Mouse (Mus musculus) thymus, postnatal 25 days (tissue): ENCODE data around the gene Rnf7.

ENCODE experiments used
- DNase-seq: peaks from one replicate; pipeline ENCODE4 v3.0.0; 2022

The Rnf7 gene

DNA sequence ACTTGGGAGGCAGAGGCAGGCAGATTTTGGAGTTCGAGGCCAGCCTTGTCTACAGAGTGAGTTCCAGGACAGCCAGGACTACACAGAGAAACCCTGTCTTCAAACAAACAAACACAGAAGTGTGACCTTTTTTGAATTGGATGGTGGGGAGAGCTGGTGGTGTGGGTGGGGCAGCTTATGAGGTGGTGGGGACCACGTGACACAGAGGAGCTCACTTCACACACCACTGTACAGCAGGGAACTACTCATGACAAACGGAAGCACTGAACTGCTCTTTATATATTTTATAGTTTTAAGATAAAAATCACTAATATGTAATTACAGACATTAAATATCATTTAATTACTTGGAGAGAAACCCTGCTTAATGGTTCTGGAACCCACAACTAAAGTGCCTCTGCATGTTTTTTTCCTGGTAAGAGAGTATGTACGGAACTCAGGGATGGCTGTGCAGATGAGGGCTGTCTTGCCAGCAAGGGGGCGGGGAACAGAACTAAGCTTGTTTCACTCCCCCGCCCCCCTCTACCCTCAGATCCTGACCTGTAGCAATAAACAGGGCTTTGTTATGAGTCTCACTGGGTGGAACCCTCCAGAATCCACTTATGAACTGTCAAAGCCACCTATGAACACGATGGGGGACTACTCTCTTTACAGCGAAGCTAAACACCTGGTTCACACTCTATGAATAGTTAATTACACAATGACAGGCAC is 8.8 kb downstream of the Rnf7 start:
- DNase-seq = no peak

DNA sequence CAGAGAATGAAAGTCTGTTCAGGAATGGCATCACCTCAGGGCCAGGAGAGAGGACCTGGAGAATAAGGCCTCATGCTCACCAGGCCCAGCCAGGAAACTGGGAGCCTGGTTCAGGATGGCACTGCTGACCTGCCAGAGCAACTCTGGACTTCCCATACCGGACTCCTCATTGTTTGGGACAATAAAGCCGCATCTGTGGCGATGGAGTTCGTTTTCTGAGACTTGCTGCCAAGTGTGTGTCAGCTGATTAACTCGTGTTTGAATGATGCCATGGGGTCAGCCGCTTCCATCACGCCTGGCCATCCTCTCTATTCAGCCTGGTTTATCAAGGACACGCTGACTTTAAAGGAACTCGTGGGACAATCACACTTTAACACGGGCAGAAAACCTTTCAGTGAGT is 14.8 kb downstream of the Rnf7 start:
- no peak for DNase-seq

DNA sequence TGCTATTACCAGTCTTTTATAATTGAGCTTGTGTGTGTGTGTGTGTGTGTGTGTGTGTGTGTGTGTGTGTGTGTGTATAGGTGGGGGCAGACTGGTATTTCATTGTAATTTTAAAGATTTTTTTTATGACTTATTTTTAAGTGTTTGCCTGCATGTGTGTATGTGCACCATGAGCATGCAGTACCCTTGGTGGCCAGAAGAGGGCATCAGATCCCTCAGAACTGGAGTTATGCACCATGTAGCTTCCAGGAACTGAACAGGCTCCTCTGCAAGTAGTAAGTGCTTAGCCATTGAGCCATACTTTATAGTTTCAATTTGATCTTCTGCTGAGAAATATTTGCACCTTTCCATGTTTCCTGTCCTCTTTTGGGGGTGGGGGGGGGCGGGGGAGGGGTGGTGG is 16.9 kb downstream of the Rnf7 start:
- no peak for DNase-seq

DNA sequence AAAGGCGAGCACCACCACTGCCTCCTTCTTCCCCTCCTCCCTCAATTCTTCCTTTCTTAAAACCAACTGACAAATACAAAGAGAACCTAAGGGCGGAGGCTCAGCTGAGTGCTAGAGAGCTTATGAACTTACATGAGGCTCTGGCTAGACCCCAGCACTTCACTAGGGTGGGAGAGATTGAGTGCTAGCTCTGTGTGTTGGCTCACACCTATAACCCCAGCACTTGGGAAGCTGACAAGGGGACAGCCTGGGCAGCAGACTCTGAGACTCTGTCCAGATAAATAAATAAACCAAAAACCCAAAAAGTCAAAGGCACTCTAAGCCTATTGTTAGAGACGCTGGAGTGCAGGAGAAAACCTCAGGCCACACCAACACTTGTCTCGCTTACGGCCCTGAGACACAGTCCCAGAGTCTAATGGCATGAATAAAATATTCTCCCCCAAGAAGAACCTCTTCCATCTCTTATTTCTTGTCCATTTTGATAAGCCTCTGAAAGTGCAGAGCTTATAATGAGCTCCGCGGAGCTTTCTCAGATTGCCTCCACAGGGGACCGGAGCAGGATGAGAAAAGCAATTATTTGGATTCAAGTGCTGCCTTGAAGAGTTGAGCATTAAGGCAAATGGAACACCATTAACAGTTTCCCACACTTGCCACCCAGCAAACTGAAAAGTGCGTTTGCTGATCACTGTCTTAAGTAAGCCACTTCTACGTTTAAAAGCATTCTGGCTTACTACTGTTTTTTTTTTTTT is 18.2 kb downstream of the Rnf7 start:
- no peak for DNase-seq

DNA sequence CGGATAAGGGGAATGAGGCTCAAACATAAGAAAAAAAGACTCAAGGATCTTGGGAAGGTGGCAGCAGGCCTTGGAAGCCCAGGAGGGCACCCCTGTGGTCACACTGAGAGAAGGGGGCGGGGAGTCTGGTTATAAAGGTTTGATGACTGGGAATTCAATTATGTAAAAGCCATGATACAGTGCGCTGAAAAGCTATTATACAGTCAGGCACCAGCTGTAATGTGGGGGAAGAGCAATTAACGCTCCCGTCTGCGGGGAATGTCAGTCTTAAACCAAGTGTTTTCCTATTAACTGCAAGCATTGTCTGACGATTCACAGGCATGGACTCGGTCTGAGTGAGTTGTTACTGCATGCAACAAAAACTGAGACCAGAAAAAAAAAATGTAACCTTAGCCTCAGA is 22.9 kb downstream of the Rnf7 start:
- DNase-seq = no peak

DNA sequence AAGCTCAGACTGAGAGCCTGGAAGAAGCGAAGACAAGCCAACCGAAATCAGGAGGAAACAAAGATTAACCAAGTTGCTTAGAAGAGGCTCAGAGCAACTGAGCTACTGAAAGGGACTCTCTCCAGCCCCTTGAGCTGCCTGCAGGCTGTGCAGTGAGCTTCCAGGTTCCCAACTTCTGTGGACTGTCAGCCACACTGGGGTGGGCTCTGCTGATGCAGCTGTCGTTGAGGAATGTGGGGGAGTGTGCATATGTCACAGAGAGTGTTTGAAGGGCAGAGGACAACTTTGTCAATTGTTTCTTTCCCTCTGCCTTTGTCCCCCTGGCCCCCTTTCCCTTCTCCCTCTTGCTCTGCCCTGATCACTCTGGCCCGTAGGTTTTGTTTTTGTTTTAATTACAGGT is 25.5 kb downstream of the Rnf7 start:
- no peak for DNase-seq

DNA sequence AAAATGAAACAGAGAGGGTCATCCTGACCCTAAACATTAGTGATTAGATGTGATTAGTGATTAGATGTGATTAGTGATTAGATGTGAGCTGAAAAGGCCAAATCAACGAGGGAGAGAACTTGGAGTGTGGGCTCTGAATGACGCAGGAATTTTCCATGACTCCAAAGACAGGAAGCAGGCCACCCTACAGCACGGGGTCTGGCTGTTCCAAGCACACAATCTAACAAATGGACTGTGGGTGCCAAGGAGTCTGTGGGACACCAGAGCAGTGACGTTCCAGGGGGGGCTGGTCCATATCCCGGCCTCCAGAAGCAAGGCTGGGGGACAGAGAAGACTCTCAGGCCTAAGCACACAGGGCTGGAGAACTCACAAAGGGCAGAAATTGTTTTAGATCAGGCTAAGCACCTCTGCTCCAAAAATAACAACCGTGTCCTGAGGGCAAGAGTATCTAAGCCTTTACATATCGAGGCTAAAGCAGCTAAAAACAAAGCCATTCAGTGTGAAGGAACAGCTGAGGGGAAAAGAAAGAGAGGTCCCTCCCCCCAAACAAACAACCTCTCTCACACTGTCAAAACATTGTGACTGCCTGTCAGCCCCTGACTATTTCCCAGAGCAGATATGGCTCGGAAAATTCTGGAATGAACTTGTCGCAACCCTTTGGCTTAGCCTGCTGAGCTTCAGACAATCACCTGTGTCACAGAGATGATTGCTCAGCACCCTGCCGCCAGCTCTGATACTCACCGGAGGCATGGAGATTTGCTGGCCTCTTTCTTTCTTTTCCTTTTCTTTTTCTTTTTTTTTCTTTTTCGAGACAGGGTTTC is 27.4 kb downstream of the Rnf7 start:
- DNase-seq = no peak

DNA sequence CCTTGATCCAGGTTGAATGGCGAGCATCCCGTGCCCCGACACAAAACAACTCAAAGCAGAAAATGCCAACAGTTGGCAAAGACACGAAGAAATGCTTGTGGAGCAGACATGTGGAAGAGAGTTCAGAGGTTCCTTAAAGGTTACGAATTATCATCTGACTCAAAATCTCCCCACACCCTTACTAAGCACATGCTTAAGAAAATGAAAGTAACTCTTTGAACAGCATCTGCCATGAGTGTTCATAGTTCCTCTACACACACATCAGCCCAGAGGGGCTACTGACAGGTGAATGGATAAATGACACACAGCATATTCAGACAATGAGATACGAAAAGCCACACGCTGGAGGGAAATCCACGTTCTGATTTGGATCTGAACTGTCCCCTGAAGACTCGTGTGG is 29.0 kb downstream of the Rnf7 start:
- DNase-seq = no peak

DNA sequence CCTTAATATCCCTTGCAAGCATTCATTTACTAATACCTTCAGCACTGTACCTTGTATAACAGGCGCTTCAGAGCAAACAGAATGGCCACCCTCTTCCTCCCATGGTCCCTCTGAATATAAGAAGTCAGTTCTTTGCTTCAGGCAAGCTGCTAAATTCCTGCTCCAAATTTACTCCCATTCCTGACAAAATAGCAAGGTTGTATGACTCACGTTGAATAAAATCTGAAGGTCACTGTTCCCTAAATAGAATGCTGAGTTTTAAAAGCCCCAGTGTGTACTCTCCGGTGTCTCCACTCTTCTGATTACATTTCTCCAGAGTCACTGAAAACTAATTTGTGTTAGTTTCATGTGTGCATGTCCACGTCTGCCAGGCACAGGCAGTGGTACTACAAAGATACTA is 33.1 kb downstream of the Rnf7 start:
- DNase-seq = no peak

DNA sequence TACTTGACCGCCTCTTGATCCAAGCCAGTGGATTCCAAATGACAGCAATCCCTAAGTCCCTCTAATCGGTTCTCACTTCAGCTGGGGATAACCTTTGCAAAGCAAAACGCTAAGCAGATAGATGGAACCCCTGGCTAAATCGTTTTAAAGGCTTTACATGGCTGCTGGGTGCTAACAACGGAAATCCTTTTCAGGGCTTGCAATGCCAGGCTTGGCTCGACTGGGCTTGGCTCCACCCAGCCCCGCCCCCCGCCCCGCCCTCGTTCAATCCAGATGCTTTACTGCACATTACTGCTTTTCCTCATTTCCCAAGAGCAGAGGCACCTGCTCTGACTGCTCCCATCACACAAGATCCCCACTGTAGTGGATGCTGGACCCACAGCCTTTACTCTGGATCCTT is 36.4 kb downstream of the Rnf7 start:
- DNase-seq = peak; percentile 37

DNA sequence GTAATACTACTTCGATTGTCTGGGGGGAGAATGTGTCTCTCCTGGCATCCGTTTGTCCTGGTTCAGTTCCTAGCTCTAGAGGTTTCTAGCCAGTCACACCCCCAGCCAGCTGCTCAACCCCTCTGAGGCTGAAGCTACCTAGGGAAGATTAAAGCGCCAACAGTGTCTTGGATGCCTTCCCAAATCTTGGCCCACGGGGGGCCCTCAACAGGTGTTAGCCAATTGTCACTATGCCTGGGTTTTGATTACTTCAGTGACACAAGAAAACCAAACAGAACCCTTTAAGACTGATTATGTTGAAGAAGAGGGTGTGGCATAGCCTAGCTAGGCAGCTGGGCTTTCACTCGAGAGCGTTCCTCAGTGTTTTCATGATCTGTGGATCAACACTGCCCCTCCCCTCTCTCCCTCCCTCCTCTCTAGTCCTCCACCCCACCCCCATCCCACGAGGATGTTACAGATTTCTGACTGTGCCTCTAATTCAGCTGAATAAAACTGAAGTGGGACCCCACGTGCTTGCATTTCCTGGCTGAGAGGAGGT is 40.1 kb downstream of the Rnf7 start:
- DNase-seq = peak; percentile 64

DNA sequence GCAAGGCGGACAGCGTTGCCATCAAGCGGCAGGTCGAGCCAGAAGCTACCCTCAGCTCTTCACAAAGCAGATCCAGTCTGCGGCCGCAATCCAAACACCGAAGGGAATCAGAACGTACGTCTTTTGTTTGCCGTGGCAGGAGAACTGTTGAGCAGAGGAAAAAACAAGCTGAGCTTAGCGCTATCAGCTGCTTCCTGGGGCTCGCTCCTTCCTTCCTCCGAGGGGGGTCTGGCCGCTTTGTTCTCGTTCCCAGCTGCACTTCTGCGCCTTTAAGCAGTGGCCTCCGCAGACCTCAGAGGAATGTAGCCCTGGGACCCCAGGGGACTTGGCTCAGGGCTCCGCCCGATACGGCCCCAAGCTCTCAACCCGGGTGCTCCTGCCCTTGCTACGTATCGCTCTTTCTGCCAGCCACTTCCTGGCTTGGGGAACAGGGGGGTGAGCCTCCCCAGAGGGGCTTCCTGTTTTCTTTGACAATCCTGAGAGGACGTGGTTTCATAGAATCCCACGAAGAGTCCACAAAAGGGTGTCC is 40.6 kb downstream of the Rnf7 start:
- DNase-seq = peak; percentile 82

DNA sequence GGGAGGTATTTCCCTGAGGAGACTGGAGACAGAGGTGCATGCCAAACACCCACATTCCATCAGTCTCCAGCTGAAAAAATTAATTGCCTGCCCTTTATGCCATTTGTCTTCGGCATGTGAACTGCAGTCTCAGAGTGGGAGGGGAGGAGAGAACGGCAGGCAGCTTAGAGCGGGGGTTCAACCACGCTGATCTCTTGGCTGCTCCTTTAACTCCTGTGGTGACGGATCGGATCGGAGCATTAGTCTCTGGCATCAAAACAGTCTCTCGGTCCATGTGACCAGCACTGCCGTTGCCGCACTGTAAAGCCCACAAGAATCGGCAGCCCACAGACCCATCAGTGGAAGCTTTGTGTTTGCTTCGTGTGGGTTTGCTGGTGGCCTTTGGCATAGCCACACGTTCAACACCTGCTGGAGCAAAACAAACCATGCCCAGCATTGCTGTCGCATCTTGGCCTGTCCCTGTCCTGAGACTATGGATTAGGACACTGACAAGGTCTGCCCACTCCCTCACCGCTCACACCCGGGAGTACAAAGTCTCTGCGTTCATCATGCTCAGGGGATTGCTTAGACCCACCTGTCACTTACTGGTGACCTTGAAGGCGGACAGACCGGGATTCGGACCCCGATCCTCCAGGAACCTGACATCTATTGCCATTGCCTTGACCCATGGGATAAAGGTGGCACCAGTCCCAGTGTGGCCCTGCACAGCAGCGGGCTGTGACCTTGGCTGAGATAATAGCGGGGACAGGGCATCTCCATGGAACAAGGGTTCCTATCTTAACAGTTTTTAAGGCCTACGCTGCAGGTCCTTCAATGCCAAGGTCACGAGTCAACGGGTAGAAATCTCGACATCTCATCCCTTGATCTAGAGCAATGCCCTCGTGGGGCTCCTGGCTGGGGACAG is 41.3 kb downstream of the Rnf7 start:
- DNase-seq = peak; percentile 36

DNA sequence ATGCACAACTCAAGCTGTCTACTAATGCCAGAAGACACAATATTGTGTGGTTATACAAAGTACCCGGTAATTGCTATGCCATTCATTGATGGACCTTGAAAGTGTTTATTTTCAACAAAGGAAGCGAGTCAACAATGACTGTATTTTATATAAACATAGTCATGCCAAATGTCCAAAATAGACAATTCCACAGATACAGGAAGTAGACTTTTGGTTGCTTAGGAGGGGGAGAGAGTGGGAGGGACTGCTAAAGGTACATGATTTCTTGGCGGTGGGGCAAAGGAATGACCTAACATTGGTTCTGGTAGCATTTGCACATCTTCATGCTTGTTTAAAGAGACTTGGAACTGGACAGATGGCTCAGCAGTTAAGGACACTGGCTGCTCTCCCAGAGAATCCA is 45.9 kb downstream of the Rnf7 start:
- DNase-seq = no peak

DNA sequence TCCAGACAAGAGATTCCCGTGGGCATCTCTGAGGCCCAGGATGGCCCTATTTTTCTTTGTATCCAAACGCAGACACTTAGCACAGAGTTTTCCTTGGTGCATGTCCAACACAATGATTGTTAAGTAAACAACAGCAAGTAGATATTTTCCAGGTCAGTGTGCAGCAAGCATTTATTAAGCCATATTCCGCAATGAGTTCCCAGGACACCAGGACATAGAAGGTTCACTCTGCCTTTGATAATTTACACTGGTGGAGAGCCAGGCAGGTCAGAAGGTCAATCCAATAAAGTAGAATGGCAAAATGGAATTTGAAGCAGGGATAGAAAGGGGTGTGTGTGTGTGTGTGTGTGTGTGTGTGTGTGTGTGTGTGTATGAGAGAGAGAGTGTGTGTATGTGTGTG is 47.4 kb downstream of the Rnf7 start:
- no peak for DNase-seq

DNA sequence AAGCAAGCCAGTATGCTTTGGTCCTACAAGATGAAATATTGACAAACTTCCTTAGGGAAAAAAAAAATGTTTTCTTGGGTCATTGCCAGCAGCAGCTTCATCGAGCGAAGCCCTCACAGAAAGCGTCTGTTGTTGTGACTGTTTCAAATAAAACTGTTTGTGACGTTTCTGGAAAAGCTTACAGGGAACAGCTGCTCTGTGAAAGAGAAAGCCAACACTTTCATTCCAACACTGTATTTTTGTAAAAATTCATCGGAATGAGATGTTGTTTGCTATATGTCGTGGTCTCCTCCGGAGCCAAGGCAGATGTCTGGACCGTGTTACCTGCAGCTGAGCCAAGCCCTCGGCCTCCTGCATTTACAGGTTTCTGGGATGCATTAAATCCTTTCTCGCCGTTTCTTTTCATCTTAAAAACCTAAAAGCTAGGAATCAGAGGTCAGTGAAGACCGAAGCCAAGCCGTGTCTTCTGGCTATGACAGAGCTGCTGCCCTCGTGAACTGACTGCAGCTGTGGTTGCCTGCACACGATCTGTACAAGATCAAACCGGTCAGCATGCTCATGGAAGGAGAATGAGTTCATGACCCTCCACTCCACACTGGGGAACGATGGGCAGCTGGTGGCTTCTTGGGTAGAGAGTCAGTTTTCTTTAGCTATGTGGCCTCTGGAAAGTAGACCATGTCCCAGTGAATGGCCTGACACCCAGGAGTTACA is 50.0 kb downstream of the Rnf7 start:
- no peak for DNase-seq

DNA sequence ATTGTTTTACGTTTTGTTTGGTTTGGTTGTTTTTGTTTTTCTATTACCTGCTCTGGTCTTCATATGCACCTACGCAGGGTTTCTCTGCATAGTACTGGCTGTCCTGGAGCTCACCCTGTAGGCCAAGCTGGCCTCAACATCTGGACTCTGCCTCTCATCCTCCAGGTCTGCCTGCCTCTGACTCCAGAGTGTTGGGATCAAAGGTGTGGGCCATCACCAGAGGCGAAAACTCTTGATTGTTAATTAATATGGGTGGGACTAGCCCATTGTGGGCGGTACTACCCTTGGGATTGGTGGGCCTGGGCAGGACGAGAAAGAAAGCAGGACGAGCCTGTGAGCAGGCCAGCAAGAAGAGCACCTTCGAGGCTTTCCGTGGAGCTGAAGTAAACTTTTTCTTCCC is 54.4 kb downstream of the Rnf7 start:
- no peak for DNase-seq
